ENCODE assay signal across 16 mouse cellular contexts in genomic region chr1:172349504-172349903, GRCm38 (mm10). TPM values are rescaled to one million over a fixed set of nuclear protein-coding genes. Genes with fewer than 3 reads are reported as not detected.
DNase-seq lines count a peak whose midpoint lies in the region; ATAC-seq and TF ChIP-seq lines count a peak whose summit lies in the region.
"Had no signal": no experiment of that assay in that cellular context is flagged by ENCODE, and none has a peak within 500 bp of the region (broad histone marks: within the 10 kb centered on the region; RNA-seq: fewer than 3 reads in every experiment).

No protein-coding gene starts in this region.

- TF ChIP-seq CTCF in midbrain, postnatal 0 days (IDR thresholded peaks at IDR 0.05): no peak

- H3K27ac ChIP-seq in kidney, embryonic 14.5 days (ENCODE audit: low read depth, low read length): peak overlapping the region; percentile 53
- H3K27ac ChIP-seq in forebrain, embryonic 12.5 days: peak overlapping the region; percentile 93
- H3K27ac ChIP-seq in hindbrain, embryonic 15.5 days (replicated peaks): peak overlapping the region; percentile 79
- peak overlapping the region; percentile 75 for H3K27ac ChIP-seq in midbrain, postnatal 0 days (ENCODE audit: low read depth, low read length)
- H3K27ac ChIP-seq: limb, embryonic 12.5 days; macrophage had no signal

- WGBS in kidney, embryonic 14.5 days: 65% methylated on average over 5 of the region's 5 CpGs
- WGBS in forebrain, embryonic 12.5 days: 33% methylated on average over 5 of the region's 5 CpGs
- 38% methylated on average over 5 of the region's 5 CpGs for WGBS in hindbrain, embryonic 15.5 days
- WGBS in midbrain, postnatal 0 days: 32% methylated on average over 5 of the region's 5 CpGs

- no peaks in the 10 kb centered on the region for H3K9me3 ChIP-seq in kidney, embryonic 14.5 days (ENCODE audit: control insufficient read depth, low read length)
- no peaks in the 10 kb centered on the region for H3K9me3 ChIP-seq in forebrain, embryonic 12.5 days
- H3K9me3 ChIP-seq in hindbrain, embryonic 15.5 days: no peaks in the 10 kb centered on the region
- no peaks in the 10 kb centered on the region for H3K9me3 ChIP-seq in midbrain, postnatal 0 days (ENCODE audit: low read length)
- H3K9me3 ChIP-seq: G1E; limb, embryonic 12.5 days had no signal

- no peak for DNase-seq in kidney, postnatal 36 days
- DNase-seq in midbrain, postnatal 0 days (ENCODE audit: low spot score): no peak
- DNase-seq in B cell, adult 2 months: no peak
- no peak for DNase-seq in right cerebral cortex, postnatal 14 days
- no peak for DNase-seq in gastrocnemius, postnatal 36 days
- DNase-seq: cerebellum, adult 11 months had no signal

- intact Hi-C loops in gastrocnemius, postnatal 36 days (cut with DNase I): no loop called here

- no peak for ATAC-seq in kidney, embryonic 14.5 days (ENCODE audit: low FRiP score, low TSS enrichment)
- ATAC-seq in forebrain, embryonic 12.5 days (ENCODE audit: low FRiP score): peak; percentile 42
- ATAC-seq in hindbrain, embryonic 15.5 days (ENCODE audit: low FRiP score, low read depth): 0 out of 2 replicates have a peak, but pooled peaks have one; percentile 1
- peak; percentile 7; the same call in 1 of the 2 replicates for ATAC-seq in midbrain, postnatal 0 days (ENCODE audit: low FRiP score)

- H3K4me3 ChIP-seq in kidney, embryonic 14.5 days (ENCODE audit: low read length): no peak overlapping the region
- no peak overlapping the region for H3K4me3 ChIP-seq in forebrain, embryonic 12.5 days (replicated peaks)
- H3K4me3 ChIP-seq in hindbrain, embryonic 15.5 days: no peak overlapping the region
- no peak overlapping the region for H3K4me3 ChIP-seq in midbrain, postnatal 0 days (ENCODE audit: low read depth, low read length)
- H3K4me3 ChIP-seq: limb, embryonic 12.5 days had no signal

- peaks cover 13% of the 10 kb centered on the region; the same call in 1 of the 2 replicates for H3K4me1 ChIP-seq in kidney, embryonic 14.5 days (ENCODE audit: control insufficient read depth, insufficient read depth, low read length)
- peaks cover 42% of the 10 kb centered on the region for H3K4me1 ChIP-seq in forebrain, embryonic 12.5 days
- H3K4me1 ChIP-seq in hindbrain, embryonic 15.5 days (replicated peaks): peaks cover 28% of the 10 kb centered on the region
- H3K4me1 ChIP-seq in midbrain, postnatal 0 days (ENCODE audit: insufficient read depth, low read length): no peaks in the 10 kb centered on the region

- no peaks in the 10 kb centered on the region for H3K27me3 ChIP-seq in kidney, embryonic 14.5 days (ENCODE audit: control insufficient read depth, insufficient read depth, low read length)
- H3K27me3 ChIP-seq in forebrain, embryonic 12.5 days: no peaks in the 10 kb centered on the region
- H3K27me3 ChIP-seq in hindbrain, embryonic 15.5 days: no peaks in the 10 kb centered on the region
- H3K27me3 ChIP-seq in midbrain, postnatal 0 days (ENCODE audit: insufficient read depth, low read length): no peaks in the 10 kb centered on the region

- no peaks in the 10 kb centered on the region for H3K36me3 ChIP-seq in kidney, embryonic 14.5 days (ENCODE audit: control insufficient read depth, insufficient read depth, low read length)
- no peaks in the 10 kb centered on the region for H3K36me3 ChIP-seq in forebrain, embryonic 12.5 days (replicated peaks)
- H3K36me3 ChIP-seq in hindbrain, embryonic 15.5 days: no peaks in the 10 kb centered on the region
- no peaks in the 10 kb centered on the region for H3K36me3 ChIP-seq in midbrain, postnatal 0 days (ENCODE audit: insufficient read depth, low read length)
- H3K36me3 ChIP-seq: G1E; limb, embryonic 12.5 days had no signal

- H3K9ac ChIP-seq in kidney, embryonic 14.5 days (ENCODE audit: low read depth, low read length): no peak overlapping the region
- peak overlapping the region; percentile 30 for H3K9ac ChIP-seq in forebrain, embryonic 12.5 days
- peak overlapping the region; percentile 13; the same call in 1 of the 2 replicates for H3K9ac ChIP-seq in hindbrain, embryonic 15.5 days
- 0 out of 2 replicates have a peak overlapping the region, but pooled peaks have one; percentile 8 for H3K9ac ChIP-seq in midbrain, postnatal 0 days (replicated peaks; ENCODE audit: low read length, poor library complexity, severe bottlenecking)
- H3K9ac ChIP-seq: limb, embryonic 12.5 days had no signal

- no peak overlapping the region for H3K4me2 ChIP-seq in kidney, embryonic 14.5 days (replicated peaks; ENCODE audit: low read depth, low read length)
- peak overlapping the region; percentile 41 for H3K4me2 ChIP-seq in forebrain, embryonic 12.5 days
- peak overlapping the region; percentile 24 for H3K4me2 ChIP-seq in hindbrain, embryonic 15.5 days
- no peak overlapping the region for H3K4me2 ChIP-seq in midbrain, postnatal 0 days (ENCODE audit: low read depth, low read length, poor library complexity, severe bottlenecking)
- H3K4me2 ChIP-seq: limb, embryonic 12.5 days had no signal

RNA-seq across cellular contexts. Expression of gene Kcnj10, which starts 8.5 kb away (rescaled TPM):
- 0.31 and 0.57 TPM in 2 replicates for polyA plus RNA-seq in kidney, embryonic 14.5 days (2014; fragmentation: Nextera tagmentation; extraction: Ambion mirVana)
- polyA plus RNA-seq in forebrain, embryonic 12.5 days (2016; fragmentation: Nextera tagmentation; extraction: Ambion mirVana): 0.93 and 1.2 TPM in 2 replicates
- polyA plus RNA-seq in hindbrain, embryonic 15.5 days (2015; fragmentation: Nextera tagmentation; extraction: Ambion mirVana): 2.9 and 3.0 TPM in 2 replicates
- total RNA-seq in midbrain, postnatal 0 days (2014; rRNA removed): 6.1 and 6.6 TPM in 2 replicates
- polyA plus RNA-seq in midbrain, postnatal 0 days (2015; fragmentation: Nextera tagmentation; extraction: Ambion mirVana): 3.6 and 3.9 TPM in 2 replicates
- not detected for total RNA-seq in gastrocnemius, postnatal 36 days (2021)
- total RNA-seq: neutrophil, adult 5-6 weeks had no signal
- polyA plus RNA-seq: G1E had no signal

RNA-seq across cellular contexts. Expression of gene Kcnj9, which starts 20.4 kb away (rescaled TPM):
- 0.20 TPM in 1 of 2 replicates, not detected in the other for polyA plus RNA-seq in kidney, embryonic 14.5 days (2014; fragmentation: Nextera tagmentation; extraction: Ambion mirVana)
- polyA plus RNA-seq in forebrain, embryonic 12.5 days (2016; fragmentation: Nextera tagmentation; extraction: Ambion mirVana): 2.5 and 2.8 TPM in 2 replicates
- polyA plus RNA-seq in hindbrain, embryonic 15.5 days (2015; fragmentation: Nextera tagmentation; extraction: Ambion mirVana): 4.1 and 4.3 TPM in 2 replicates
- total RNA-seq in midbrain, postnatal 0 days (2014; rRNA removed): 13.9 and 14.1 TPM in 2 replicates
- polyA plus RNA-seq in midbrain, postnatal 0 days (2015; fragmentation: Nextera tagmentation; extraction: Ambion mirVana): 5.8 and 6.7 TPM in 2 replicates
- total RNA-seq in gastrocnemius, postnatal 36 days (2021): not detected
- total RNA-seq: G1E; gastrocnemius, postnatal 4 days; neutrophil, adult 5-6 weeks had no signal
- polyA plus RNA-seq: G1E; heart, embryonic 16.5 days; intestine, embryonic 16.5 days; limb, embryonic 12.5 days had no signal

RNA-seq across cellular contexts. Expression of gene Pigm, which starts 26.8 kb away (rescaled TPM):
- polyA plus RNA-seq in kidney, embryonic 14.5 days (2014; fragmentation: Nextera tagmentation; extraction: Ambion mirVana): 9.5 and 12.1 TPM in 2 replicates
- 10.9 and 11.5 TPM in 2 replicates for polyA plus RNA-seq in forebrain, embryonic 12.5 days (2016; fragmentation: Nextera tagmentation; extraction: Ambion mirVana)
- 3.8 and 3.9 TPM in 2 replicates for polyA plus RNA-seq in hindbrain, embryonic 15.5 days (2015; fragmentation: Nextera tagmentation; extraction: Ambion mirVana)
- 11.5 and 16.4 TPM in 2 replicates for total RNA-seq in midbrain, postnatal 0 days (2014; rRNA removed)
- 2.2 and 2.6 TPM in 2 replicates for polyA plus RNA-seq in midbrain, postnatal 0 days (2015; fragmentation: Nextera tagmentation; extraction: Ambion mirVana)
- total RNA-seq in gastrocnemius, postnatal 36 days (2021): 1 to 10 TPM; 3.3 to 4.0 TPM

RNA-seq across cellular contexts. Expression of gene Atp1a2, which starts 51.6 kb away (rescaled TPM):
- 0.66 and 0.96 TPM in 2 replicates for polyA plus RNA-seq in kidney, embryonic 14.5 days (2014; fragmentation: Nextera tagmentation; extraction: Ambion mirVana)
- 9.5 and 10.8 TPM in 2 replicates for polyA plus RNA-seq in forebrain, embryonic 12.5 days (2016; fragmentation: Nextera tagmentation; extraction: Ambion mirVana)
- polyA plus RNA-seq in hindbrain, embryonic 15.5 days (2015; fragmentation: Nextera tagmentation; extraction: Ambion mirVana): 74.3 and 75.8 TPM in 2 replicates
- 398 and 409 TPM in 2 replicates for total RNA-seq in midbrain, postnatal 0 days (2014; rRNA removed)
- polyA plus RNA-seq in midbrain, postnatal 0 days (2015; fragmentation: Nextera tagmentation; extraction: Ambion mirVana): 94.4 and 100 TPM in 2 replicates
- 1,000 to 10,000 TPM in 1 of 2 experiments, 100 to 1,000 TPM in 1; 930 to 1,020 TPM for total RNA-seq in gastrocnemius, postnatal 36 days (2021)
- total RNA-seq: neutrophil, adult 5-6 weeks had no signal
- polyA plus RNA-seq: G1E, macrophage had no signal

Comparison
In these comparisons a context has a peak if more than half of its experiments do, and no peak if none do; other contexts are left out.
1. H3K4me2 ChIP-seq: peak in forebrain, embryonic 12.5 days (single experiment) and hindbrain, embryonic 15.5 days (single experiment); none in kidney, embryonic 14.5 days (single experiment) and midbrain, postnatal 0 days (single experiment).
2. Peak in every context shown above with its lines, with median percentiles within 50 percentile points of each other: H3K27ac ChIP-seq.